ENCODE assay signal across 10 mouse cellular contexts in the genomic region with DNA sequence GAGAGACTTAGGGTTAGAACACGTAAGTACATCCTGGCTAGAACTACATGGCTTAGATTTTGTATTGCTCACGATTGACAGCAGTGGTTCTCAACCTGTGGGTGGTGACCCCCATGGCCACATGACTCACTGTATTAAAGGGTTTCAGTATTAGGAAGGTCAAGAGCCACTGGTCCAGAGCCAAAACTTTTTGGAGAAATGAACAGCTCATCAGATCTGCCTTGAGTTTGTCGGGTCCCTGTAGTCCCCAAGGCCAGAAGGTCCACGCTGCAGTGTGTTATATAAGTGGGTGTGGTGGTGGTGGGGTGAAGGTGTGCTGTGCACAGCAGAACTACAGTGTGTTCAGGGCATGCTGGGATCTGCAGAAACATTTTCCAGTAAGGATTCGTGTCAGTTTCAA.
DNase-seq lines count a peak whose midpoint lies in the region; ATAC-seq lines count a peak whose summit lies in the region.
"Had no signal": no experiment of that assay in that cellular context is flagged by ENCODE, and none has a peak within 500 bp of the region (broad histone marks: within the 10 kb centered on the region; RNA-seq: fewer than 3 reads in every experiment).

No protein-coding gene starts in this region.

- ATAC-seq in kidney, embryonic 15.5 days (replicated peaks; ENCODE audit: low FRiP score), result no peak
- peak; percentile 45; the same call in 1 of the 2 replicates for ATAC-seq in intestine, embryonic 16.5 days
- no peak for ATAC-seq in midbrain, embryonic 13.5 days

- H3K4me3 ChIP-seq in kidney, embryonic 15.5 days (replicated peaks), result no peak overlapping the region
- H3K4me3 ChIP-seq in intestine, embryonic 16.5 days (ENCODE audit: low read length), result no peak overlapping the region
- H3K4me3 ChIP-seq in midbrain, embryonic 13.5 days (replicated peaks), result no peak overlapping the region
- H3K4me3 ChIP-seq: hindbrain, embryonic 15.5 days; megakaryocyte, embryonic 14.5 days had no signal

- WGBS in kidney, embryonic 15.5 days, result 73% methylated on average over 5 of the region's 5 CpGs
- WGBS in intestine, embryonic 16.5 days, result 70% methylated on average over 5 of the region's 5 CpGs
- 91% methylated on average over 5 of the region's 5 CpGs for WGBS in midbrain, embryonic 13.5 days

- no peaks in the 10 kb centered on the region for H3K36me3 ChIP-seq in kidney, embryonic 15.5 days
- H3K36me3 ChIP-seq in intestine, embryonic 16.5 days (ENCODE audit: control insufficient read depth, insufficient read depth, low read length), result no peaks in the 10 kb centered on the region
- no peaks in the 10 kb centered on the region for H3K36me3 ChIP-seq in midbrain, embryonic 13.5 days
- H3K36me3 ChIP-seq: hindbrain, embryonic 15.5 days had no signal

- no peak overlapping the region for H3K9ac ChIP-seq in kidney, embryonic 15.5 days
- H3K9ac ChIP-seq in intestine, embryonic 16.5 days (ENCODE audit: low read depth, low read length), result no peak overlapping the region
- no peak overlapping the region for H3K9ac ChIP-seq in midbrain, embryonic 13.5 days (replicated peaks)
- H3K9ac ChIP-seq: hindbrain, embryonic 15.5 days had no signal

- H3K4me1 ChIP-seq in kidney, embryonic 15.5 days, result peaks cover 30% of the 10 kb centered on the region
- peaks cover 16% of the 10 kb centered on the region for H3K4me1 ChIP-seq in intestine, embryonic 16.5 days (ENCODE audit: control insufficient read depth, insufficient read depth, low read length)
- H3K4me1 ChIP-seq in midbrain, embryonic 13.5 days (replicated peaks), result peaks cover 14% of the 10 kb centered on the region; the same call in 1 of the 2 replicates

- peak; percentile 28 for DNase-seq in cerebellum, adult 11 months
- DNase-seq in cerebellum, postnatal 4 days (ENCODE audit: low spot score in 2 of 2), result no peak
- DNase-seq in kidney, postnatal 36 days, result no peak
- DNase-seq in adrenal gland, adult 2 months, result peak; percentile 85
- no peak for DNase-seq in right cerebral cortex, postnatal 10 days (ENCODE audit: low spot score in 2 of 2)

- H3K9me3 ChIP-seq in kidney, embryonic 15.5 days (replicated peaks), result no peaks in the 10 kb centered on the region
- H3K9me3 ChIP-seq in intestine, embryonic 16.5 days (ENCODE audit: control insufficient read depth, low read length), result no peaks in the 10 kb centered on the region
- no peaks in the 10 kb centered on the region for H3K9me3 ChIP-seq in midbrain, embryonic 13.5 days
- H3K9me3 ChIP-seq: hindbrain, embryonic 15.5 days had no signal

- H3K4me2 ChIP-seq in kidney, embryonic 15.5 days, result no peak overlapping the region
- no peak overlapping the region for H3K4me2 ChIP-seq in intestine, embryonic 16.5 days (ENCODE audit: low read depth, low read length)
- no peak overlapping the region for H3K4me2 ChIP-seq in midbrain, embryonic 13.5 days (replicated peaks)
- H3K4me2 ChIP-seq: hindbrain, embryonic 15.5 days had no signal

- no peaks in the 10 kb centered on the region for H3K27me3 ChIP-seq in kidney, embryonic 15.5 days
- no peaks in the 10 kb centered on the region for H3K27me3 ChIP-seq in intestine, embryonic 16.5 days (replicated peaks; ENCODE audit: control insufficient read depth, insufficient read depth, low read length)
- no peaks in the 10 kb centered on the region for H3K27me3 ChIP-seq in midbrain, embryonic 13.5 days
- H3K27me3 ChIP-seq: hindbrain, embryonic 15.5 days had no signal

- peak overlapping the region; percentile 70; the same call in 1 of the 2 replicates for H3K27ac ChIP-seq in kidney, embryonic 15.5 days
- no peak overlapping the region for H3K27ac ChIP-seq in intestine, embryonic 16.5 days (ENCODE audit: low read length)
- no peak overlapping the region for H3K27ac ChIP-seq in midbrain, embryonic 13.5 days

Comparison
In these comparisons a context has a peak if more than half of its experiments do, and no peak if none do; other contexts are left out.
1. DNase-seq: peak in cerebellum, adult 11 months (single experiment) and adrenal gland, adult 2 months (single experiment); none in cerebellum, postnatal 4 days (0 of 2), kidney, postnatal 36 days (0 of 2) and right cerebral cortex, postnatal 10 days (0 of 2).